Comparison of ENCODE assay signal across 13 mouse cellular contexts in the genomic region with DNA sequence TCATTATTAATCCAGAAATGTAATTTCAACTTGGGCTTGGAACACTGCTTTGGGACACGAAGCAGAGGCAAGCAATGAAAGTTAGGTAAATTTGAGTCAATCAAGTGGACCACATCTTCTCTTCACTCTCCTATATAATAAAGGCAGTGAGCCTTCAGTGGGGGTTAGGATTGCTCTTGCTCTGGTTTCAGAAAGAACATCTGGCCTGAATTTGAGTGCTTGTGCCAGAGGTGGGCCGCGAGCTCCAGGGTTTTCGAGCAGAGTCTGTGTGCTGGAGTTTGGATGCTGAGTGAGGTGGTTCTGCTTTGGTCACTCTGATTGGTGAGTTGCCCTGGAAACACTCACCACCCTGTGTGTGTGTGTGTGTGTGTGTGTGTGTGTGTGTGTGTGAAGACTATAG.
DNase-seq lines count a peak whose midpoint lies in the region; ATAC-seq and TF ChIP-seq lines count a peak whose summit lies in the region.
"Had no signal": no experiment of that assay in that cellular context is flagged by ENCODE, and none has a peak within 500 bp of the region (broad histone marks: within the 10 kb centered on the region; RNA-seq: fewer than 3 reads in every experiment).

No protein-coding gene starts in this region.

- TF ChIP-seq POLR2A in embryonic fibroblast, embryonic 13.5 days (IDR thresholded peaks at IDR 0.05; ENCODE audit: low read depth, low read length), result no peak

- TF ChIP-seq CTCF in embryonic fibroblast, embryonic 13.5 days (IDR thresholded peaks at IDR 0.05; ENCODE audit: borderline replicate concordance, insufficient read depth, low read length), result no peak
- no peak for TF ChIP-seq CTCF in liver, embryonic 14.5 days (IDR thresholded peaks at IDR 0.05; ENCODE audit: low read depth)

- no peaks in the 10 kb centered on the region for H3K9me3 ChIP-seq in kidney, embryonic 14.5 days (ENCODE audit: control insufficient read depth, low read length)
- no peaks in the 10 kb centered on the region for H3K9me3 ChIP-seq in embryonic facial prominence, embryonic 11.5 days (replicated peaks; ENCODE audit: control insufficient read depth, low read length)
- H3K9me3 ChIP-seq in liver, embryonic 14.5 days (ENCODE audit: control insufficient read depth, low read length), result no peaks in the 10 kb centered on the region
- H3K9me3 ChIP-seq: hindbrain, embryonic 13.5 days; megakaryocyte, embryonic 14.5 days had no signal

- ATAC-seq in kidney, embryonic 14.5 days (ENCODE audit: low FRiP score, low TSS enrichment), result no peak
- ATAC-seq in embryonic facial prominence, embryonic 11.5 days (replicated peaks; ENCODE audit: insufficient number of reproducible peaks, low FRiP score, low TSS enrichment, low read depth), result peak; percentile 42; the same call in 1 of the 2 replicates
- no peak for ATAC-seq in liver, embryonic 14.5 days (ENCODE audit: insufficient read depth)
- ATAC-seq: forebrain, embryonic 14.5 days had no signal

- no peak for DNase-seq in kidney, adult 9 months
- peak; percentile 83 for DNase-seq in embryonic facial prominence, embryonic 11.5 days (ENCODE audit: low spot score)
- no peak for DNase-seq in liver, embryonic 14.5 days (ENCODE audit: low read depth in 3 of 3, low spot score in 3 of 3)
- DNase-seq in adipocyte (ENCODE audit: low spot score), result no peak
- no peak for DNase-seq in thymus, postnatal 10 days (ENCODE audit: low spot score in 2 of 2)
- no peak for DNase-seq in B cell, adult 2 months
- DNase-seq: cerebellum, postnatal 25 days had no signal

- peaks cover 32% of the 10 kb centered on the region; the same call in 1 of the 2 replicates for H3K4me1 ChIP-seq in kidney, embryonic 14.5 days (ENCODE audit: control insufficient read depth, insufficient read depth, low read length)
- H3K4me1 ChIP-seq in embryonic facial prominence, embryonic 11.5 days (ENCODE audit: control insufficient read depth, insufficient read depth, low read length), result peaks cover 6% of the 10 kb centered on the region
- peaks cover 31% of the 10 kb centered on the region for H3K4me1 ChIP-seq in embryonic fibroblast, embryonic 13.5 days (ENCODE audit: control insufficient read depth, insufficient read depth, low read length)
- H3K4me1 ChIP-seq in liver, embryonic 14.5 days (replicated peaks; ENCODE audit: control insufficient read depth in 2 of 2, insufficient read depth in 2 of 2, low read length in 1 of 2), result peaks cover 28 to 31% of the 10 kb centered on the region in 2 experiments

- 66% methylated on average over 4 of the region's 4 CpGs for WGBS in kidney, embryonic 14.5 days
- WGBS in embryonic facial prominence, embryonic 11.5 days, result 53% methylated on average over 4 of the region's 4 CpGs
- WGBS in liver, embryonic 14.5 days (ENCODE audit: insufficient replicate concordance), result 80% methylated on average over 4 of the region's 4 CpGs

- H3K9ac ChIP-seq in kidney, embryonic 14.5 days (ENCODE audit: low read depth, low read length), result no peak overlapping the region
- H3K9ac ChIP-seq in embryonic facial prominence, embryonic 11.5 days (replicated peaks; ENCODE audit: low read length), result no peak overlapping the region
- H3K9ac ChIP-seq in liver, embryonic 14.5 days (replicated peaks), result peak overlapping the region; percentile 13
- H3K9ac ChIP-seq: hindbrain, embryonic 13.5 days had no signal

- peaks cover 37% of the 10 kb centered on the region for H3K36me3 ChIP-seq in kidney, embryonic 14.5 days (ENCODE audit: control insufficient read depth, insufficient read depth, low read length)
- H3K36me3 ChIP-seq in embryonic facial prominence, embryonic 11.5 days (replicated peaks; ENCODE audit: control insufficient read depth, insufficient read depth, low read depth, low read length), result no peaks in the 10 kb centered on the region
- H3K36me3 ChIP-seq in liver, embryonic 14.5 days (replicated peaks; ENCODE audit: control insufficient read depth, insufficient read depth, low read depth), result no peaks in the 10 kb centered on the region; the same call in 1 of the 2 replicates
- H3K36me3 ChIP-seq: hindbrain, embryonic 13.5 days had no signal

- H3K4me2 ChIP-seq in kidney, embryonic 14.5 days (replicated peaks; ENCODE audit: low read depth, low read length), result no peak overlapping the region
- H3K4me2 ChIP-seq in embryonic facial prominence, embryonic 11.5 days (ENCODE audit: low read depth, low read length), result no peak overlapping the region
- no peak overlapping the region for H3K4me2 ChIP-seq in liver, embryonic 14.5 days (ENCODE audit: low read depth)
- H3K4me2 ChIP-seq: hindbrain, embryonic 13.5 days had no signal

- no peaks in the 10 kb centered on the region for H3K27me3 ChIP-seq in kidney, embryonic 14.5 days (ENCODE audit: control insufficient read depth, insufficient read depth, low read length)
- no peaks in the 10 kb centered on the region for H3K27me3 ChIP-seq in embryonic facial prominence, embryonic 11.5 days (ENCODE audit: control insufficient read depth, insufficient read depth, low read length)
- no peaks in the 10 kb centered on the region for H3K27me3 ChIP-seq in liver, embryonic 14.5 days (ENCODE audit: control insufficient read depth, insufficient read depth, low read length)
- H3K27me3 ChIP-seq: hindbrain, embryonic 13.5 days; megakaryocyte, embryonic 14.5 days had no signal

- TF ChIP-seq EP300 in liver, embryonic 14.5 days (IDR thresholded peaks at IDR 0.05; ENCODE audit: low read depth), result no peak

- H3K4me3 ChIP-seq in kidney, embryonic 14.5 days (ENCODE audit: low read length), result no peak overlapping the region
- no peak overlapping the region for H3K4me3 ChIP-seq in embryonic facial prominence, embryonic 11.5 days (ENCODE audit: low read depth, low read length)
- no peak overlapping the region for H3K4me3 ChIP-seq in embryonic fibroblast, embryonic 13.5 days (ENCODE audit: insufficient read depth, low read length)
- no peak overlapping the region for H3K4me3 ChIP-seq in liver, embryonic 14.5 days (ENCODE audit: insufficient read depth in 1 of 2, low read depth in 2 of 2, low read length in 2 of 2)
- H3K4me3 ChIP-seq: hindbrain, embryonic 13.5 days; megakaryocyte, embryonic 14.5 days; myocyte had no signal

- peak overlapping the region; percentile 71; the same call in 1 of the 2 replicates for H3K27ac ChIP-seq in kidney, embryonic 14.5 days (ENCODE audit: low read depth, low read length)
- H3K27ac ChIP-seq in embryonic facial prominence, embryonic 11.5 days (replicated peaks; ENCODE audit: low read depth, low read length), result peak overlapping the region; percentile 76
- H3K27ac ChIP-seq in embryonic fibroblast, embryonic 13.5 days (ENCODE audit: insufficient read depth, low read length), result peak overlapping the region; percentile 63; the same call in 1 of the 2 replicates
- H3K27ac ChIP-seq in liver, embryonic 14.5 days, result no peak overlapping the region
- H3K27ac ChIP-seq: hindbrain, embryonic 13.5 days had no signal
